Mouse (Mus musculus) small intestine, adult 2 months (tissue): Measurements from ENCODE around the gene Atp1b2. TPM values are rescaled to one million over a fixed set of nuclear protein-coding genes. Genes with fewer than 3 reads are reported as not detected.
A peak's percentile ranks its signal among the peaks of the same experiment; 100 is the strongest.
"Not testable (repeated sequence)": the region's sequence is repeated elsewhere in the genome, so short reads cannot be mapped to it uniquely, and the experiment has no call there.

Source experiments
- H3K27ac ChIP-seq: fragments of 200-500 bp; 2 replicates; pipeline ENCODE4 v1.5.1; 2012; ENCODE audit warnings: low read depth, low read length, control low read depth, inconsistent platforms; ENCODE audit not compliant: insufficient read depth
- H3K27me3 ChIP-seq: fragments of 200-500 bp; 2 replicates; pipeline ENCODE4 v1.6.1; 2012; ENCODE audit warnings: mild to moderate bottlenecking, moderate library complexity, low read length, inconsistent platforms; ENCODE audit not compliant: control insufficient read depth, insufficient read depth
- H3K36me3 ChIP-seq: fragments of 200-500 bp; 2 replicates; pipeline ENCODE4 v1.6.1; 2012; ENCODE audit warnings: mild to moderate bottlenecking, low read length, control low read depth, inconsistent platforms; ENCODE audit not compliant: control insufficient read depth, insufficient read depth
- H3K4me1 ChIP-seq: fragments of 200-500 bp; 2 replicates; pipeline ENCODE4 v1.6.1; 2012; ENCODE audit warnings: low read length, inconsistent platforms, mixed read lengths; ENCODE audit not compliant: control insufficient read depth, insufficient read depth, insufficient read length
- H3K4me3 ChIP-seq: fragments of 200-500 bp; 2 replicates; pipeline ENCODE4 v1.5.1; 2012; ENCODE audit warnings: low read depth, mild to moderate bottlenecking, control low read depth, inconsistent platforms, low read length, moderate library complexity
- CTCF ChIP-seq: fragments of 200-500 bp; IDR thresholded peaks from 2 replicates; pipeline ENCODE4 v1.5.1; 2012; ENCODE audit warnings: low read depth, mild to moderate bottlenecking, control low read depth, inconsistent platforms, low read length, moderate library complexity, mixed read lengths; ENCODE audit not compliant: insufficient replicate concordance, insufficient read length; ENCODE audit errors: extremely low read depth
- POLR2A ChIP-seq: fragments of 200-500 bp; IDR thresholded peaks from 2 replicates; pipeline ENCODE4 v1.6.1; 2012; ENCODE audit warnings: low read depth, mild to moderate bottlenecking, control low read depth, inconsistent platforms, low read length, moderate library complexity
- WGBS: fragments of 180-500 bp; shearing (Covaris S2); methylation state at CpG from one replicate; pipeline ENCODE4 v1.1.7; 2018; 5-methylcytosine and 5-hydroxymethylcytosine counted together
- polyA plus RNA-seq: library from polyadenylated mRNA; depleted of rRNA; stranded (reverse); fragments of >200 nt; gene quantifications from 2 replicates; pipeline ENCODE4 v1.2.3, GENCODE M21; 2012

Gene Atp1b2
- polyA plus RNA-seq, 1 experiment = 4.5 TPM

GRCm38 (mm10) chr11:69620394-69621081, 14.8 kb upstream of the Atp1b2 start:
- no peak for TF ChIP-seq CTCF
- no peak overlapping the region for H3K4me3 ChIP-seq
- H3K27me3 ChIP-seq = no peaks in the 10 kb centered on the region
- H3K27ac ChIP-seq = peak overlapping the region; percentile 42
- H3K4me1 ChIP-seq = peaks cover 12% of the 10 kb centered on the region
- H3K36me3 ChIP-seq = no peaks in the 10 kb centered on the region
- 39% methylated on average over 7 of the region's 7 CpGs for WGBS

DNA sequence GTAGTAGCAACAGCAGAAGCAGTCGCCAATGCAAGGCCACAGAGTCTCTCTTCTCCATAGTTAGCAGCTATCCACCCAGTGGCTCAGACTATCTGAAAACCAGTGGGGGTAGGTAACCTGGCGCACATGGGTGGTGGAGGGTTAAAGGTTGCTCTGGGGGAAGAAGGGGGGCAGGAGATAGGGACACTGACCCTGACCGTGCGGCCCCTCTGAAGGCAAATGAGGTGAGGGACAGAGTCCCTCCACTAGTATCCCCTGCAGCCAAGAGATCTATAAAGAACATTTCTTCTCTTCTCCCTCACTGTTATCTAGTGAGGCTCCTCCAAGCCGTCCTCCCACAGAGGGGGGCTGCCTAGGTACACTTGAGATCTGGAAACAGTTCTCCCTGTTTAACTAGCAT, 12.1 kb upstream of the Atp1b2 start, which contains the start of gene Shbg:
Shbg (minus strand) TSS at position 101 of the 400 bp plus-strand sequence.
- H3K4me3 ChIP-seq = no peak within 1 kb of the TSS
- H3K27me3 ChIP-seq = no peaks in the 10 kb centered on the region
- no peaks in the 10 kb centered on the region for H3K36me3 ChIP-seq
- no peak within 1 kb of the TSS for H3K27ac ChIP-seq
- 55% methylated on average over 5 of the region's 5 CpGs for WGBS
- H3K4me1 ChIP-seq = peaks cover 12% of the 10 kb centered on the region; the same call in 1 of the 2 replicates
- no peak for TF ChIP-seq CTCF

- H3K4me3 ChIP-seq = no peak overlapping the region
- H3K27me3 ChIP-seq = no peaks in the 10 kb centered on the region
- no peaks in the 10 kb centered on the region for H3K36me3 ChIP-seq
- no peak for TF ChIP-seq CTCF
- no peak for TF ChIP-seq POLR2A
- WGBS = 51% methylated on average over 10 of the region's 10 CpGs
- no peak overlapping the region for H3K27ac ChIP-seq
- peaks cover 10% of the 10 kb centered on the region; the same call in 1 of the 2 replicates for H3K4me1 ChIP-seq
Measured at GRCm38 (mm10) chr11:69616781-69617180, 11.0 kb upstream of the Atp1b2 start.

GRCm38 (mm10) chr11:69614257-69614588, 8.5 kb upstream of the Atp1b2 start:
- 45% methylated on average over 11 of the region's 11 CpGs for WGBS
- H3K27me3 ChIP-seq, H3K4me3 ChIP-seq, H3K4me1 ChIP-seq, H3K27ac ChIP-seq, H3K36me3 ChIP-seq: not testable (repeated sequence)

DNA sequence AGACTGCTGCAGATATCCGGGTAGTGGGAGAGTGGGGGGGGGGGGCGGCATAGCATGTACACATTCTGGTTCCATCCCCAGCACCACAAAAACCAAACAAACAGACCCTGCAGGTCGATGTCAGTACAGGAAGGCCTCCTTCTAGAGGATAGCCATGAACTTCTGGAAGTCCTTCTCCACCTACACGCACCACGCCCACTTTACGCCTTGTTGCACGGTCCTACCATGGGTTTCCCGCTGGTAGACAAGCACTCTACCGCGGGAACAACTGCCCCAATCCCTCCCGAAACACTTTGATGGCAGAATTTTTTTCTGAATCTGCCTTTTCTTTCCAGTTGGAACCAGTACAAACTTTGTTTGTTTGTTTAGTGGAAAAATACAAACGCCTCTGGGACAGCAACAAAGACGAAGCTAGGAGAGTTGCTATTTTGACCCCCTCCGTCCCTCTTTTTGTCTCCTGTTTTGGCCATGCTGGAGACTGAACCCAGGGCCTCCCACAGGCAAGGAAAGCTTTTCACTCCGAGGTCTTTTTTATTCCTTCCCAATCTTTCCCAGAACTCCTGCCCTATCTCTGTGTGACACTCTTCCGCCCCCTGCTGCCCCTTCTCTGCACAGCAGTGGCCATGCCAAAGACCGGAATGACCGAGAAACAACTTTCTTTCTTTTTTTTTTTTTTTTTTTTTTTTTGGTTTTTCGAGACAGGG, 8.0 kb upstream of the Atp1b2 start:
- 6% methylated on average over 19 of the region's 19 CpGs for WGBS
- peak overlapping the region; percentile 22 for H3K4me3 ChIP-seq
- TF ChIP-seq POLR2A (no peak), CTCF (peak; percentile 84)
- no peaks in the 10 kb centered on the region for H3K4me1 ChIP-seq
- H3K36me3 ChIP-seq = no peaks in the 10 kb centered on the region
- no peak overlapping the region for H3K27ac ChIP-seq
- no peaks in the 10 kb centered on the region for H3K27me3 ChIP-seq

DNA sequence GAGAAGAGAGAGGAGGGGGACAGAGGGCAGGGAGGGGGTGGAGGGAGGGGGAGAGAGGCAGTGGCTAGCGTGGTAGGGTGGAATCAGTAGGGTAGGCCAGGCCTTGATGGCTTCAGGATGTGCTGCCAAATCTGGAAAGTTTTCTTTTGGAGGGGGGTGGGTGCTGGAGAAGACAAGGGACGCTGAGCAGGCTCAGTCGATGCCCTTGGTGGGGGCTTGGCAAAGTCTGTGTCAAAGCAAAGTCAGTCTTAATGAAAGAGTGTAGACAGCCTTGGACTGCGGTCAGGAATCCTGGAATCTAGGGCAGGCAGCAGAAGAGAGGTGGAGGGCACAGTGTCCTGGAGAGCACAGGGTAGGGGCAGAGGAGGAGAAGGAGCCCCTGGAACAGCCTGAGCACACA, 5.2 kb upstream of the Atp1b2 start:
- Histone ChIP-seq H3K36me3 (no peaks in the 10 kb centered on the region), H3K4me3 (no peak overlapping the region), H3K27me3 (no peaks in the 10 kb centered on the region; the same call in 1 of the 2 replicates), H3K27ac (no peak overlapping the region), H3K4me1 (peaks cover 5% of the 10 kb centered on the region; the same call in 1 of the 2 replicates)
- TF ChIP-seq POLR2A (no peak), CTCF (no peak)
- 60% methylated on average over 4 of the region's 4 CpGs for WGBS

- Histone ChIP-seq H3K4me1 (peaks cover 11% of the 10 kb centered on the region), H3K36me3 (no peaks in the 10 kb centered on the region), H3K27me3 (peaks cover 10% of the 10 kb centered on the region), H3K4me3 (no peak overlapping the region), H3K27ac (no peak overlapping the region)
- no peak for TF ChIP-seq POLR2A
- TF ChIP-seq CTCF = no peak
- 63% methylated on average over 7 of the region's 7 CpGs for WGBS
Measured at GRCm38 (mm10) chr11:69609416-69609815, 3.7 kb upstream of the Atp1b2 start.
